Mouse (Mus musculus) stomach, embryonic 15.5 days (tissue): ENCODE measurements at regions not wholly inside any gene's neighbourhood (a gene's known extent, or its start where the extent isn't known, plus 50 kb on each side); places are given as distances from the start of the nearest gene placed in this dataset.

ENCODE experiments used
- ATAC-seq: fragments of 200-750 bp; cut with Nextera tagmentation; 2 replicates; pipeline ENCODE4 v1.8.0; 2017; ENCODE audit warnings: low read depth, moderate number of reproducible peaks, moderate TSS enrichment; ENCODE audit not compliant: insufficient read depth, low FRiP score
- H3K27ac ChIP-seq: fragments of 300-500 bp; sonication (generic); 2 replicates; pipeline ENCODE4 v1.5.1; 2015; ENCODE audit warnings: mild to moderate bottlenecking, inconsistent platforms
- H3K27me3 ChIP-seq: fragments of 300-500 bp; sonication (generic); replicated peaks from 2 replicates; pipeline ENCODE4 v1.6.1; 2015; ENCODE audit warnings: inconsistent platforms
- H3K36me3 ChIP-seq: fragments of 300-500 bp; sonication (generic); 2 replicates; pipeline ENCODE4 v1.6.1; 2015; ENCODE audit warnings: inconsistent platforms
- H3K4me1 ChIP-seq: fragments of 300-500 bp; sonication (generic); 2 replicates; pipeline ENCODE4 v1.6.1; 2015; ENCODE audit warnings: inconsistent platforms
- H3K4me2 ChIP-seq: fragments of 300-500 bp; sonication (generic); 2 replicates; pipeline ENCODE4 v1.6.1; 2015; ENCODE audit warnings: mild to moderate bottlenecking, inconsistent platforms
- H3K4me3 ChIP-seq: fragments of 300-500 bp; sonication (generic); replicated peaks from 2 replicates; pipeline ENCODE4 v1.5.1; 2015; ENCODE audit warnings: inconsistent platforms
- H3K9ac ChIP-seq: fragments of 300-500 bp; sonication (generic); 2 replicates; pipeline ENCODE4 v1.6.1; 2015; ENCODE audit warnings: inconsistent platforms
- H3K9me3 ChIP-seq: fragments of 300-500 bp; sonication (generic); 2 replicates; pipeline ENCODE4 v1.6.1; 2016; ENCODE audit warnings: inconsistent platforms
- WGBS: fragments of 180-500 bp; shearing (Covaris S2); methylation state at CpG from one replicate; pipeline ENCODE4 v1.1.7; 2015; 5-methylcytosine and 5-hydroxymethylcytosine counted together

DNA sequence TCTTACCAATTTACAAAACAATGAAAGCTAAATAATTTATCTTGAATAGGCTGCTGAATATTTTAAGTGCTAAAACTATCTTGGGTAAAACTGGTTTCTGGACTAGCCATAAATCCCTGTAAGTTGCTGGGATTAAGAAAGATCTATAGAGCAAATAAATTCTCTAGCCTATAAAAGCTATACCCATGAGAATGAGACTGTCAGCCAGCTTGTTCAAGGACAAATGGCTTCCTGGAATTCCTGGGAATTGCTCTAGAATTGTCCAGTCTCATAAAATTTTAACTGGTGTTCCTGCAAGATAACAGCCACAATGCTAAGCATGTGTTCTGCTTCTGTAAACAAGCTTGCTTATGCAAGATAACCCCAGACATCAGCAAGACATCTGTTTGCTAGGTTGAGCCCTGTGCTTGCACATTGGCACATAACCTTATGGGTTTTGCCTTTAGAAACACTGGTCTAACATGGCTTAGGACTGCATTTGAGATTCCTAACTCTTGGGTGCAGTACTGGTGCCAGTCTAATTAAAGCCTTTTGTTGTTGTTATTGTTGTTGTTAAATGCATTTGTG is 180.2 kb upstream of the Syt10 start:
- no peak overlapping the region for H3K4me3 ChIP-seq
- H3K36me3 ChIP-seq: no peaks in the 10 kb centered on the region
- no peak for ATAC-seq

GRCm38 (mm10) chr15:90023164-90023563 is 181.5 kb upstream of the Syt10 start:
- WGBS: 57% methylated on average over 4 of the region's 4 CpGs
- no peak overlapping the region for H3K4me2 ChIP-seq
- no peak for ATAC-seq
- no peaks in the 10 kb centered on the region for H3K27me3 ChIP-seq
- no peaks in the 10 kb centered on the region for H3K4me1 ChIP-seq
- no peak overlapping the region for H3K9ac ChIP-seq
- H3K4me3 ChIP-seq: no peak overlapping the region
- no peaks in the 10 kb centered on the region for H3K9me3 ChIP-seq
- no peaks in the 10 kb centered on the region for H3K36me3 ChIP-seq
- H3K27ac ChIP-seq: no peak overlapping the region

More for the DNA sequence above, 180.2 kb upstream of the Syt10 start:
- no peaks in the 10 kb centered on the region for H3K27me3 ChIP-seq
- no peak overlapping the region for H3K9ac ChIP-seq
- H3K9me3 ChIP-seq: no peaks in the 10 kb centered on the region
- H3K4me2 ChIP-seq: no peak overlapping the region
- H3K4me1 ChIP-seq: no peaks in the 10 kb centered on the region
- no peak overlapping the region for H3K27ac ChIP-seq

DNA sequence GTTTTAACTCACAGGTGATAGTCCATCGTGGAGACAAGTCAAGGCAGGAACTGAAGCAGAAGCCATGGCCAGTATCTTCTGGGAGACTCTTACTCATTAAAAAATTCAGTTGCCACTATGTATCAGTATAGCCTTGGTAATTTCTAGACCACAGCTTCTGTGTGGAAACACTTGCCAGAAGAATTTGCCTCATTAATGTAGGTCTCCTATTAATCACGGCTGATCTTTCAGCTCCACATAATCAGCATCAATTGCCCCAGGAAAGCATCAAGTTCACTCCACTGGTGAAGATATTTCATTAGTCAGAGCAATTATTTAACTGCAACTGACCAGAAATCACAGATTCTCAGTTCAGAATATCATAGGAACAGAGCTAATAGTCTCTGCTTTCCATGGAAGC is 189.8 kb upstream of the Alg10b start:
- H3K27ac ChIP-seq: no peak overlapping the region
- ATAC-seq: no peak
- H3K4me2 ChIP-seq: no peak overlapping the region
- H3K9ac ChIP-seq: no peak overlapping the region
- no peaks in the 10 kb centered on the region for H3K4me1 ChIP-seq
- H3K36me3 ChIP-seq: no peaks in the 10 kb centered on the region
- H3K9me3 ChIP-seq: no peaks in the 10 kb centered on the region
- 85% methylated on average over 2 of the region's 2 CpGs for WGBS
- H3K4me3 ChIP-seq: no peak overlapping the region
- H3K27me3 ChIP-seq: no peaks in the 10 kb centered on the region

GRCm38 (mm10) chr15:90045683-90046082 is 178.4 kb upstream of the Alg10b start:
- no peaks in the 10 kb centered on the region for H3K27me3 ChIP-seq
- no peaks in the 10 kb centered on the region for H3K36me3 ChIP-seq
- 71% methylated on average over 5 of the region's 5 CpGs for WGBS
- H3K27ac ChIP-seq: no peak overlapping the region
- no peak for ATAC-seq
- no peaks in the 10 kb centered on the region for H3K9me3 ChIP-seq
- H3K4me2 ChIP-seq: no peak overlapping the region
- H3K4me1 ChIP-seq: no peaks in the 10 kb centered on the region
- H3K9ac ChIP-seq: no peak overlapping the region
- no peak overlapping the region for H3K4me3 ChIP-seq

GRCm38 (mm10) chr15:90062021-90062420 is 162.1 kb upstream of the Alg10b start:
- no peak overlapping the region for H3K27ac ChIP-seq
- H3K36me3 ChIP-seq: no peaks in the 10 kb centered on the region
- H3K9me3 ChIP-seq: no peaks in the 10 kb centered on the region
- ATAC-seq: no peak
- H3K9ac ChIP-seq: no peak overlapping the region
- H3K4me3 ChIP-seq: no peak overlapping the region
- no peak overlapping the region for H3K4me2 ChIP-seq
- H3K4me1 ChIP-seq: no peaks in the 10 kb centered on the region
- H3K27me3 ChIP-seq: no peaks in the 10 kb centered on the region
- WGBS: 56% methylated on average over 7 of the region's 7 CpGs

- WGBS: 55% methylated on average over 3 of the region's 3 CpGs
- H3K4me3 ChIP-seq: no peak overlapping the region
- H3K9me3 ChIP-seq: no peaks in the 10 kb centered on the region
- H3K27me3 ChIP-seq: no peaks in the 10 kb centered on the region
- no peaks in the 10 kb centered on the region for H3K36me3 ChIP-seq
- no peak overlapping the region for H3K4me2 ChIP-seq
- H3K27ac ChIP-seq: no peak overlapping the region
- no peaks in the 10 kb centered on the region for H3K4me1 ChIP-seq
- H3K9ac ChIP-seq: no peak overlapping the region
- no peak for ATAC-seq
Observed at GRCm38 (mm10) chr15:90065768-90066167, 158.3 kb upstream of the Alg10b start.

- no peak overlapping the region for H3K27ac ChIP-seq
- ATAC-seq: no peak
- WGBS: 58% methylated on average over 6 of the region's 6 CpGs
Observed at GRCm38 (mm10) chr15:90072078-90072477, 152.0 kb upstream of the Alg10b start.

GRCm38 (mm10) chr15:90082175-90082951 is 141.7 kb upstream of the Alg10b start:
- peak; percentile 56; the same call in 1 of the 2 replicates for ATAC-seq
- no peak overlapping the region for H3K4me2 ChIP-seq
- H3K4me1 ChIP-seq: no peaks in the 10 kb centered on the region
- no peak overlapping the region for H3K9ac ChIP-seq
- H3K27me3 ChIP-seq: no peaks in the 10 kb centered on the region
- no peaks in the 10 kb centered on the region for H3K36me3 ChIP-seq
- no peak overlapping the region for H3K27ac ChIP-seq
- no peak overlapping the region for H3K4me3 ChIP-seq
- WGBS: 52% methylated on average over 9 of the region's 9 CpGs
- no peaks in the 10 kb centered on the region for H3K9me3 ChIP-seq

More at GRCm38 (mm10) chr15:90072078-90072477, 152.0 kb upstream of the Alg10b start:
- no peaks in the 10 kb centered on the region for H3K9me3 ChIP-seq
- no peak overlapping the region for H3K4me3 ChIP-seq
- H3K4me1 ChIP-seq: no peaks in the 10 kb centered on the region
- no peak overlapping the region for H3K9ac ChIP-seq
- H3K27me3 ChIP-seq: no peaks in the 10 kb centered on the region
- H3K4me2 ChIP-seq: no peak overlapping the region
- H3K36me3 ChIP-seq: no peaks in the 10 kb centered on the region

GRCm38 (mm10) chr15:90109445-90109988 is 114.6 kb upstream of the Alg10b start:
- ATAC-seq: no peak
- 77% methylated on average over 3 of the region's 3 CpGs for WGBS

GRCm38 (mm10) chr15:90113611-90114010 is 110.5 kb upstream of the Alg10b start:
- Histone ChIP-seq H3K27me3 (no peaks in the 10 kb centered on the region), H3K9me3 (no peaks in the 10 kb centered on the region), H3K36me3 (no peaks in the 10 kb centered on the region), H3K27ac (no peak overlapping the region), H3K4me2 (no peak overlapping the region), H3K4me1 (no peaks in the 10 kb centered on the region), H3K4me3 (no peak overlapping the region), H3K9ac (no peak overlapping the region)
- WGBS: 53% methylated on average over 3 of the region's 3 CpGs
- no peak for ATAC-seq

More at GRCm38 (mm10) chr15:90109445-90109988, 114.6 kb upstream of the Alg10b start:
- Histone ChIP-seq H3K4me2 (no peak overlapping the region), H3K36me3 (no peaks in the 10 kb centered on the region), H3K27me3 (no peaks in the 10 kb centered on the region), H3K4me1 (no peaks in the 10 kb centered on the region), H3K4me3 (no peak overlapping the region), H3K9ac (no peak overlapping the region), H3K27ac (no peak overlapping the region), H3K9me3 (no peaks in the 10 kb centered on the region)

DNA sequence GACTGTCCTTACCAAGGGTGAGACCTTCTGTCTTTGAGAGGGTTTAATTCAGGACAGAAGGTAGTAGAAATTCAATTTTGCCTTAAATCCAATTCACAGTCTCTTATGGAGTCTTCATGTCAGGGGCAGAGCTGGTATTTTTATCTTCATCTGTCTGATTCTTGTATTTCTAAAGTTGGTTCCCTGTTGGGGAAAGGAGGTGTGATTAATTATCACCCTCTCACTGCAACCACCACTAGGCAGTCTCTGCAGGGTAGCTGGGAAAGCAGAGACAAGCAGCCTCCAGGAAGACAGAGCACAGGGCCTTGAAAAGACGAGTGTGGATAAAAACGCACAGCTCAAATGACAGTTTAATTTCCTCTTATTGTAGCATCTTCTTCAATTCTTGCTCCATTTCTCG is 104.4 kb upstream of the Alg10b start:
- Histone ChIP-seq H3K27ac (no peak overlapping the region), H3K9ac (no peak overlapping the region), H3K4me1 (no peaks in the 10 kb centered on the region), H3K9me3 (no peaks in the 10 kb centered on the region), H3K4me3 (no peak overlapping the region), H3K36me3 (no peaks in the 10 kb centered on the region), H3K4me2 (no peak overlapping the region), H3K27me3 (no peaks in the 10 kb centered on the region)
- 65% methylated on average over 3 of the region's 3 CpGs for WGBS
- ATAC-seq: no peak

GRCm38 (mm10) chr15:90123999-90124398 is 100.1 kb upstream of the Alg10b start:
- Histone ChIP-seq H3K4me2 (no peak overlapping the region), H3K4me3 (no peak overlapping the region), H3K27me3 (no peaks in the 10 kb centered on the region), H3K4me1 (no peaks in the 10 kb centered on the region), H3K36me3 (no peaks in the 10 kb centered on the region), H3K9me3 (no peaks in the 10 kb centered on the region), H3K27ac (no peak overlapping the region), H3K9ac (no peak overlapping the region)
- 83% methylated on average over 8 of the region's 8 CpGs for WGBS
- no peak for ATAC-seq
